Mouse (Mus musculus): ENCODE measurements around the gene Mrnip. TPM values are rescaled to one million over a fixed set of nuclear protein-coding genes. Genes with fewer than 3 reads are reported as not detected.

Mrnip gene
- not detected for polyA plus RNA-seq (2014; fragmentation: Illumina TruSeq; extraction: RNeasy Lipid Tissue Mini Kit (QIAGEN cat#74804); ENCODE audit: low replicate concordance)

GRCm38 (mm10) chr11:50174111-50174729 lies at the start of gene Mrnip:
Gene Mrnip, plus strand, starts transcription at chr11:50174444.

DNA sequence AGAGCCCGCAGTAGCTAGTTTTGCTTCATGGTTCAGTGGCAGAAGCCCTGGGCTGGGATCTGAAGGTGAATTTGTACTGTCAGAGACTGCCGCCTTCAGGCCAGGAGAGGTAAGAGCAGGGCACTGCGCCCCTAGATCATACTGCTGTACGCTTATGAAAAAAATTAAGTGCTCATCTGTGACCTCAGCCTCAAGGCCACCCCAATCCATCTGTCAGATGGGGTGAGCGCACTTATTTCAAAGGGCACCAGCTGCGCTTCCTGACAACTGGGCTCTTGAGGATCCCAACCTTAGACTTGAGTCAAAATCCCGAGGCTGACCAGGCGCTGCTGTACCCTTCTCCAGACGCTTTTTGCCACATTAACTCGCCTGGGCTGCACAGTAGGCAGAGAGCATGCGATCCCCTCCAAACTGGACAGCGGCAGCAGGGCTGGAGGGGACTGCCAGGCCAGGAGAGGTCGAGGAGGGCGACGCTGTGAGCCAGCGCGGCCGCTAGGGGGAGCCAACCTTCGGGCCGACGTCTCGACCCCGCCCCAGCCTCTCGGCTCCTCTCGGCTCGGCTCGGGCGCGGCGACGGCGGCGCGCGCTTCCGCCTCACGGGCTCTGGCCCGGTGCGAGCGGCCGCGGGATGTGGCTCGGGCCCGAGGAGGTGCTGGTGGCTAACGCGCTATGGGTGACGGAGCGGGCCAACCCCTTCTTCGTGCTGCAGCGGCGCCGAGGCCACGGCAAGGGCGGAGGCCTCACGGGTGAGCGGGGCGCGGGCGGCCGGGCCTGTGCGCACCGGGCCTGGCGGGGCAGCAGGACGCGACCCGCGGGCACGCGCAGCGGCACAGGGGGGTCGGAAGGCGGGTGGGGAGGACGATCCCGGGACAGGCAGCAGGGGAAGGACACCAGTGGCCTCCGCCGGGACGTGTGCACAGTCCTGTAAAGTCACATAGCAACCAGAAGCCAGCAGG lies 43.2 kb upstream of the Mrnip start, which contains the start of gene Tbc1d9b:
Gene Tbc1d9b, plus strand, starts transcription at position 586 of the 956 bp plus-strand sequence.

GRCm38 (mm10) chr11:50210505-50211151 lies 36.4 kb downstream of the Mrnip start, which contains the start of the genes Sqstm1 and Mgat4b:
Gene Sqstm1, minus strand, starts transcription at chr11:50210827.
Gene Mgat4b, plus strand, starts transcription at chr11:50210890.

GRCm38 (mm10) chr11:50238324-50238723 lies 64.1 kb downstream of the Mrnip start, which contains the start of gene Ltc4s:
Gene Ltc4s, minus strand, starts transcription at chr11:50238616.

Other genes starting within 250 kb of the Mrnip start
- 58.8 TPM for gene Rnf130, start 149.1 kb upstream of the Mrnip start, polyA plus RNA-seq (2014; fragmentation: Illumina TruSeq; extraction: RNeasy Lipid Tissue Mini Kit (QIAGEN cat#74804); ENCODE audit: low replicate concordance)
- gene Tbc1d9b, start 43.0 kb upstream of the Mrnip start, polyA plus RNA-seq (2014; fragmentation: Illumina TruSeq; extraction: RNeasy Lipid Tissue Mini Kit (QIAGEN cat#74804); ENCODE audit: low replicate concordance), result 2.2 TPM
- 102 TPM for gene Sqstm1, start 36.4 kb downstream of the Mrnip start, polyA plus RNA-seq (2014; fragmentation: Illumina TruSeq; extraction: RNeasy Lipid Tissue Mini Kit (QIAGEN cat#74804); ENCODE audit: low replicate concordance)
- 1.6 TPM for gene Mgat4b, start 36.4 kb downstream of the Mrnip start, polyA plus RNA-seq (2014; fragmentation: Illumina TruSeq; extraction: RNeasy Lipid Tissue Mini Kit (QIAGEN cat#74804); ENCODE audit: low replicate concordance)
- not detected for gene Ltc4s, start 64.2 kb downstream of the Mrnip start, polyA plus RNA-seq (2014; fragmentation: Illumina TruSeq; extraction: RNeasy Lipid Tissue Mini Kit (QIAGEN cat#74804); ENCODE audit: low replicate concordance)
- 5.2 TPM for gene Maml1, start 117.9 kb downstream of the Mrnip start, polyA plus RNA-seq (2014; fragmentation: Illumina TruSeq; extraction: RNeasy Lipid Tissue Mini Kit (QIAGEN cat#74804); ENCODE audit: low replicate concordance)
- gene Canx, start 151.2 kb downstream of the Mrnip start, polyA plus RNA-seq (2014; fragmentation: Illumina TruSeq; extraction: RNeasy Lipid Tissue Mini Kit (QIAGEN cat#74804); ENCODE audit: low replicate concordance), result 558 TPM
- not detected for gene Cby3, start 180.0 kb downstream of the Mrnip start, polyA plus RNA-seq (2014; fragmentation: Illumina TruSeq; extraction: RNeasy Lipid Tissue Mini Kit (QIAGEN cat#74804); ENCODE audit: low replicate concordance)
- gene Hnrnph1, start 202.5 kb downstream of the Mrnip start, polyA plus RNA-seq (2014; fragmentation: Illumina TruSeq; extraction: RNeasy Lipid Tissue Mini Kit (QIAGEN cat#74804); ENCODE audit: low replicate concordance), result 820 TPM

All from small intestine, adult 10 weeks (tissue).